Mouse (Mus musculus) cortical plate, adult 2 months (tissue): ENCODE results near the gene Pnpt1.

Experiments used
- CTCF ChIP-seq: fragments of 200-500 bp; IDR thresholded peaks from 2 replicates; pipeline ENCODE4 v1.5.1; 2011; ENCODE audit warnings: mild to moderate bottlenecking, control low read depth, low read length; ENCODE audit not compliant: insufficient read depth; ENCODE audit errors: extremely low read depth
- POLR2A ChIP-seq: fragments of 200-500 bp; IDR thresholded peaks from 2 replicates; pipeline ENCODE4 v1.6.1; 2011; ENCODE audit warnings: mild to moderate bottlenecking, low read length, control low read depth; ENCODE audit not compliant: insufficient read depth; ENCODE audit errors: extremely low read depth

DNA sequence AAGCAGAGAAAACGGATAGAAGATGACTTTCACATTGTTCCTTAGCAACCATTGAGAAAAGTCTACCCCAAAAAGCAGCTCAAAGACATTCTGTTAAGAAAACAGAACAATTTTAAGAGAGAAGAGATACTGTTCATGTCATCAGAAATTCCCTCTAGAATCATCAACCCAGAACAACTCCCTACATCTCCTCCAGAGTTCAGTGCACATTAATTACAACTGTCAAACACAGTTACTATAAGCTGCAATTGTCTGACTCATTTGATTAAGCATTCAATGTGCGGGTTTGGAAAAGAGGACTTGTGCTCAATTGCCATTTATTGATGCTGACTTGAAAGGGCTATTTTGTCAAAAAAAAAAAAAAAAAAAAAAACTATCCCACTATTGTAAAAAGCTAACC lies 31.6 kb upstream of the Pnpt1 start:
- TF ChIP-seq CTCF = no peak
- no peak for TF ChIP-seq POLR2A
